Mouse (Mus musculus) forebrain, embryonic 11.5 days (tissue): ENCODE data around the gene Mycbp2. TPM values are rescaled to one million over a fixed set of nuclear protein-coding genes. Genes with fewer than 3 reads are reported as not detected.

Source experiments
- ATAC-seq: fragments of 200-750 bp; cut with Nextera tagmentation; replicated peaks from 2 replicates; pipeline ENCODE4 v1.8.0; 2017; ENCODE audit warnings: moderate TSS enrichment; ENCODE audit not compliant: low FRiP score
- DNase-seq: peaks from one replicate; pipeline ENCODE4 v3.0.0-alpha.2; 2017; ENCODE audit warnings: low spot score
- H3K27ac ChIP-seq: fragments of 300-500 bp; sonication (generic); 2 replicates; pipeline ENCODE4 v1.5.1; 2014; ENCODE audit warnings: low read depth, low read length
- H3K27me3 ChIP-seq: fragments of 300-500 bp; sonication (generic); 2 replicates; pipeline ENCODE4 v1.6.1; 2014; ENCODE audit warnings: mild to moderate bottlenecking, low read length, mixed read lengths; ENCODE audit not compliant: control insufficient read depth, insufficient read depth
- H3K36me3 ChIP-seq: fragments of 300-500 bp; sonication (generic); 2 replicates; pipeline ENCODE4 v1.6.1; 2014; ENCODE audit warnings: mild to moderate bottlenecking, low read length, moderate library complexity, mixed read lengths; ENCODE audit not compliant: control insufficient read depth, insufficient read depth
- H3K4me1 ChIP-seq: fragments of 300-500 bp; sonication (generic); replicated peaks from 2 replicates; pipeline ENCODE4 v1.6.1; 2014; ENCODE audit warnings: low read length, mixed read lengths; ENCODE audit not compliant: control insufficient read depth, insufficient read depth
- H3K4me2 ChIP-seq: fragments of 300-500 bp; sonication (generic); 2 replicates; pipeline ENCODE4 v1.6.1; 2014; ENCODE audit warnings: low read depth, mild to moderate bottlenecking, low read length, moderate library complexity, mixed read lengths; ENCODE audit not compliant: severe bottlenecking
- H3K4me3 ChIP-seq: fragments of 300-500 bp; sonication (generic); 2 replicates; pipeline ENCODE4 v1.5.1; 2014; ENCODE audit warnings: low read depth, low read length
- H3K9ac ChIP-seq: fragments of 300-500 bp; sonication (generic); 2 replicates; pipeline ENCODE4 v1.6.1; 2014; ENCODE audit warnings: low read length
- H3K9me3 ChIP-seq: fragments of 300-500 bp; sonication (generic); 2 replicates; pipeline ENCODE4 v1.6.1; 2016; ENCODE audit warnings: low read length, mixed read lengths; ENCODE audit not compliant: control insufficient read depth
- WGBS: fragments of 180-500 bp; shearing (Covaris S2); extraction: QIAGEN DNeasy Blood & Tissue Kit; methylation state at CpG from one replicate; pipeline ENCODE4 v1.1.7; 2014; 5-methylcytosine and 5-hydroxymethylcytosine counted together
- polyA plus RNA-seq: library from polyadenylated mRNA; unstranded; fragments of >200 nt; fragmentation: Nextera tagmentation; extraction: Ambion mirVana; gene quantifications from 2 replicates; pipeline ENCODE4 v1.2.1, GENCODE M21; 2014

Gene Mycbp2
- polyA plus RNA-seq, 1 experiment from 2014 or later, result 29.1 TPM

DNA sequence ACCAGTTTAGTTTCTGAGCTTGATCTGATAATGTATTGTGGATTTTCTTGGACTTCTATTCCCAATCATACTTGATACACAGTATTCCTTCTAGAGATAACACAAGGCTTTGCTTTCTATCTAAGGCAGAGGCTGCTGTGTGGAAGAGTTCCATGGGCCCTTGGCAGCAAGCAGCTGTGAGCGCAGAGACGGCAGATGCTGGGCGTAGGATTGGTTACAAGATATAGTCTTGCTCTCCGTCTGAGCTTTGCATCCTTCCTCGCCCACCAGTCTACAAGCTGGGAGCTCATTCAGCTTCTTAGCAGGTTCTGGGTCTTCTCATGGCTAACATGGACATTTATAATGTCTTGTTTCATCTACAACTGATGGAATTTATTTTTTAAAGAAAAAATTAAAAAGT, 196.5 kb downstream of the Mycbp2 start:
- no peak overlapping the region for H3K4me3 ChIP-seq
- H3K4me2 ChIP-seq, result no peak overlapping the region
- ATAC-seq (no peak), DNase-seq (no peak)
- WGBS, result 95% methylated on average over 5 of the region's 5 CpGs
- H3K4me1 ChIP-seq, result no peaks in the 10 kb centered on the region
- H3K27ac ChIP-seq, result no peak overlapping the region
- no peaks in the 10 kb centered on the region; the same call in 1 of the 2 replicates for H3K36me3 ChIP-seq
- H3K27me3 ChIP-seq, result no peaks in the 10 kb centered on the region
- H3K9ac ChIP-seq, result no peak overlapping the region
- H3K9me3 ChIP-seq, result no peaks in the 10 kb centered on the region

DNA sequence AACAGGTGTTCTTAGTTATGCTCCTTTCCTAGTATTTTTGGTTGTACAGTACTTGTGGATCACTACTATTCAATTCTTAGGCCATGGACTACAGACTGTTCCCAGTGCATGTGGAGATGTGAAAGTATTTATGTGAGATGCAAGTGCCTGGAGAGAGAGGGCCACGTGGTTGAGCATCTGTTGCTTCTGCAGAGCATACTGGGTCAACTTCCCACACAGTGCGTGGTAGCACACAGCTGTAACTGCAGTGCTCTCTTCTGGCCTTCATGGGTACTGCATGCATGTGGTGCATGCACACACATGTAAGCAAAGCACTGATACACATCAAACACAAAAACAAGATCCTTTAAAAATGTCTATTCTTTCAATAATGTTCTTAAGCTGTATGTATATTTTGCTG, 214.6 kb downstream of the Mycbp2 start:
- 86% methylated on average over 2 of the region's 2 CpGs for WGBS
- H3K27ac ChIP-seq, result no peak overlapping the region
- H3K27me3 ChIP-seq, result no peaks in the 10 kb centered on the region
- DNase-seq (no peak), ATAC-seq (0 out of 2 replicates have a peak, but pooled peaks have one; percentile 46)
- H3K36me3 ChIP-seq, result peaks cover 11% of the 10 kb centered on the region
- no peak overlapping the region for H3K4me2 ChIP-seq
- H3K4me1 ChIP-seq, result no peaks in the 10 kb centered on the region
- H3K4me3 ChIP-seq, result no peak overlapping the region
- no peak overlapping the region for H3K9ac ChIP-seq
- no peaks in the 10 kb centered on the region for H3K9me3 ChIP-seq

DNA sequence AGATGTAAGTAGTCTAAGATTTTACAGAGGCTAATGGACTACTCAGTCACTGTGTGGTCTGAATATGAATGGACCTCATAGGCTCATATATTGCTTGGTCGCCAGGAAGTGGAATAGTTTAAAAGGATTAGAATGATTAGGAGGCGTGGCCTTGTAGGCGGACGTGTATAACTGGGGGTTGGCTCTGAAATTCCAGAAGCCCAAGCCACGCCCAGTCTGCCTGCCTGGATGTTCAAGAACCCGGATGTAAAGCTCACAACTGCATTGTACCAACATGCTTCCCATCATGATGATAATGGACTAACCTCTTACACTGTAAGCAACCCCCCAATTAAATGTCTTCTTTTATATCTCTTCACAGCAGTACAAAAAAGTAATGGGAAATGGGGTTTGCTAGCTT, 220.9 kb downstream of the Mycbp2 start:
- peaks cover 4% of the 10 kb centered on the region; the same call in 1 of the 2 replicates for H3K36me3 ChIP-seq
- WGBS, result 86% methylated on average over 6 of the region's 6 CpGs

DNA sequence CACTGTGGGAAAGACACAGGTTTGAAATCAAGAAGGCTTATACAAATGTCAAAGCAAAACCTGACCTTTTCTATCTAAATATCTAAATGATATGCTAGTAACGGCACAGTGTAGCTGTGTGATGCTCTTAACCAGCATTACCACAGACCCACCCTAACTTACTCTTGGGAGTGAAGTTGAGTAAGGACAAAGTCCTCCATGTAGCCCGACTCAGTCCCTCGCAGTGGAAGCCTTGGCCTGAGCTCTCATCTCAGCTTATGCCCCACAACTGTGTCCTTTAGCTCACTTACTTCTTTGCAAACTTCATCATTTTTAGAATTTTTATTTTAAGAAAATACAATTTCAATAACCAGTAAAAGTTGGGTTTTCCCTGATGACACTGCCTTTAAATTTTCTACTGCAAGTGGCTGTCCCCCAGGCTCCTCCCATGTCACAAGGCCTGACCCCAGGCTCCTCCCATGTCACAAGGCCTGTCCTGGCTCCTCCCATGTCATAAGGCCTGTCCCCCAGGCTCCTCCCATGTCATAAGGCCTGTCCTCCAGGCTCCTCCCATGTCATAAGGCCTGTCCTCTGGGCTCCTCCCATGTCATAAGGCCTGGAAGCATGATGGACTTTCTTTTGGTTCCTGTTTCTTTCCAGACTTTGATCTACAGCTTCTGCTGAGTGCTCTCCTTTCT, 231.5 kb downstream of the Mycbp2 start:
- WGBS, result 96% methylated on average over 3 of the region's 3 CpGs
- Histone ChIP-seq H3K27me3 (no peaks in the 10 kb centered on the region), H3K36me3 (peaks cover 2% of the 10 kb centered on the region; the same call in 1 of the 2 replicates), H3K4me2 (no peak overlapping the region), H3K9ac (no peak overlapping the region), H3K27ac (no peak overlapping the region), H3K9me3 (no peaks in the 10 kb centered on the region), H3K4me3 (no peak overlapping the region), H3K4me1 (no peaks in the 10 kb centered on the region)
- ATAC-seq (no peak), DNase-seq (no peak)

More for the DNA sequence above, 220.9 kb downstream of the Mycbp2 start:
- H3K9ac ChIP-seq, result no peak overlapping the region
- no peak for ATAC-seq
- H3K4me2 ChIP-seq, result no peak overlapping the region
- H3K4me1 ChIP-seq, result no peaks in the 10 kb centered on the region
- DNase-seq, result no peak
- H3K27me3 ChIP-seq, result no peaks in the 10 kb centered on the region
- no peak overlapping the region for H3K27ac ChIP-seq
- H3K4me3 ChIP-seq, result no peak overlapping the region
- H3K9me3 ChIP-seq, result no peaks in the 10 kb centered on the region

DNA sequence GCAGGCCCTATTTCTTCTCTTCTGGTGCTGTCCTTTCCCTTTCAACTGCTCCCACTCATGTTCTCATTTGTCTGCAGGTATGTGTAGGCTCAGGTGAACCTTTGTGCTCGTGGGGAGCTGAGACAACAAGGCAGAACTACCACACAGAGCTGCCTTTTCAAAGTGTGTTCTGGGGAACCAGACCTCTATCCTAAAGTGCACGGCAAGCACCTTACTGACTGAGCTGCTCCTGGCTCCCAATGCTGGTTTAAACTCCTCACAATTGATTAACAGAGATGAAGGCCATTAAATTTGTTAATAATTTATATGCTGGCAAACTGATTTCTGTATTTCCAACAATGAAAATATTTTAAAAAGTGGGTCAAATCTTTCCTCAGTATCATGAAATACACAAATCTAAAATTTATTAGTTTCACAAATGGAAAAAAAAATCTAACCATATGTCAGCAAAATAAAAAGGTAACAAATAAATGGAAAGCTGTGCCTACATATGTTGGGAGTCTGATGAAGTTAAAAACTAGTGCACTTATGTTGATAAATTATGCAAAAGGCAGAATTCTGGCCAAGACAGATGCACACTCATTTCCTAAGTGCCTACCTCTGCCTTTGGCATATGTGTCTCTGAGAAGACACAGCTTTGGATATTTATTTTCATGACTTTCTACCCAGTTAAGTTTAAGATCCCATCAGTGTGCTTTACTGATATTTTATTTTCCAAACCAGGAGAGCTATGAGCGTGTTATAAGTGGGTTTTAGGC, 233.8 kb downstream of the Mycbp2 start:
- Histone ChIP-seq H3K4me1 (no peaks in the 10 kb centered on the region), H3K27me3 (no peaks in the 10 kb centered on the region), H3K4me3 (no peak overlapping the region), H3K9me3 (no peaks in the 10 kb centered on the region), H3K4me2 (no peak overlapping the region), H3K36me3 (peaks cover 2% of the 10 kb centered on the region; the same call in 1 of the 2 replicates), H3K27ac (no peak overlapping the region), H3K9ac (no peak overlapping the region)
- DNase-seq, result no peak
- WGBS, result 90% methylated on average over 3 of the region's 3 CpGs
- ATAC-seq, result no peak

DNA sequence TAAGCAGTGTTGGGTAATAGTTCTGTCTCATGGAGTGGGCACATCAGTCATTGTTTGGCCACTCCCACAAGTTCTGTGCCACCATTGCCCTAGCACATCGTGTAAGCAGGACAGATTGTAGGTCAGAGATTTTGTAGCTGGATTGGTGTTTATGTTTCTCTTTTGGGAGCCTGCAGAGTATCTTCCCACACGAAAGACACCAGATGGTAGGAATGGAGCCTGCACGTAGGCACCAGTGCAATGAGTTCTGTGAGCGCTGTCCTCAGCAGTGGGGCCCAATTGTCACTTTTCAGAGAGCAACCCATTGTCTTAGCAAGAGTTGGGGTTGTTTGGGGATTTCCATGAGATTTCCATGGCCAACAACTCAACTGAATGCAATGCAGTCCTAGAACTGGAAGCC, 236.6 kb downstream of the Mycbp2 start:
- H3K9ac ChIP-seq, result no peak overlapping the region
- WGBS, result 92% methylated on average over 4 of the region's 4 CpGs
- ATAC-seq, result no peak
- H3K36me3 ChIP-seq, result peaks cover 2% of the 10 kb centered on the region; the same call in 1 of the 2 replicates
- H3K4me1 ChIP-seq, result no peaks in the 10 kb centered on the region
- no peak overlapping the region for H3K4me3 ChIP-seq
- no peaks in the 10 kb centered on the region for H3K9me3 ChIP-seq
- no peak overlapping the region for H3K27ac ChIP-seq
- no peak overlapping the region for H3K4me2 ChIP-seq
- DNase-seq, result no peak
- H3K27me3 ChIP-seq, result no peaks in the 10 kb centered on the region

DNA sequence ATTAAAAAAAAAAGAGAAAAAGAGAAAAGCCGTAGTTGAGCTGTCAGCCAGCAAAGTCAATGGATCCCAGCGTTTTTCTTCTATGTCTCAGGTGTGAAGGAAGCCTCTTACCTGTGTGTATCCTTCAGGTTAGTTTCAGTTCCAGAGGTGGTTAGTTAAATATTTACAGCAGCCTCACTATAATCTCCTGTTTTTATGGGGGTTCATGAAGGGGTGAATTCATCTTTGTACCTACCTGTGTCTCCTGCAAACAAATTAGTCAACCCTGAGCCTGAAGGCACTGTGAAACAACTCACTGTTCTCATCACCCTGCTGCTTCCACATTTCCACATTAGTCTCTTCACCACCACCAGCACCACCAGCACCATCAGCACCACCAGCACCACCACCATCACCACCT, 240.3 kb downstream of the Mycbp2 start:
- WGBS, result 87% methylated on average over 2 of the region's 2 CpGs
- no peak for DNase-seq
- no peaks in the 10 kb centered on the region for H3K36me3 ChIP-seq
- H3K4me3 ChIP-seq, result no peak overlapping the region
- no peaks in the 10 kb centered on the region for H3K9me3 ChIP-seq
- H3K4me2 ChIP-seq, result no peak overlapping the region
- ATAC-seq, result no peak
- H3K4me1 ChIP-seq, result no peaks in the 10 kb centered on the region
- H3K27me3 ChIP-seq, result no peaks in the 10 kb centered on the region
- H3K27ac ChIP-seq, result no peak overlapping the region
- no peak overlapping the region for H3K9ac ChIP-seq

DNA sequence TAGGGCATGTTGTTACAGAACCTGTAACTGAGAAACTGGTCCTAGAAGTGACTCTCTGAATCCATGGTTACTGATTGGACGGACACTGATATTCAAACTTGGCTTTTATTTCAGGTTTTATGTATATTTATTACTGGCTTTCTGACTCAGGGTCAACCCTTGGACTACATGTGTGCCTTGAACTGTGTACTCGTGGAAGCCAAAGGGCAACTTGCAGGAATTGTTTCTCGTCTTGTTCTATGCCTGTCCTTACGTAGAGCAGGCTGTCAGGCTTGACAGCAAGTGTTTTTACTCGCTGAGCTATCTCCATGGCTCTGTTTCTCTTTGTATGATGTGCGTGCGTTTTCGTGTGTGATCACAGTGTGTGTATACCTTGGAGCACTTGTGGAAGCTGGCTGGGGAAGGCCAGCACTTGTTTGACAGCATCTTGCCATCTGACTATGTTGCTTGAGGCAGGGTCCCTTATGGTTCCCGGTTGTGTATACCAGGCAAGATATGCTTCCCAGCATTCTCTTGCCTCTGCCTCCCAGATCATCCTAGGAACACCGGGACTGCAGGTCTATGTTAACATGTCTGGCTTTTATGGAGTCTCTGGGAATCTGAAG, 243.8 kb downstream of the Mycbp2 start:
- WGBS, result 85% methylated on average over 10 of the region's 10 CpGs
- Histone ChIP-seq H3K9ac (no peak overlapping the region), H3K27ac (no peak overlapping the region), H3K27me3 (no peaks in the 10 kb centered on the region), H3K36me3 (no peaks in the 10 kb centered on the region), H3K4me2 (no peak overlapping the region), H3K4me3 (no peak overlapping the region), H3K4me1 (0 out of 2 replicates have a peak, but pooled peaks cover 4% of the 10 kb centered on the region), H3K9me3 (no peaks in the 10 kb centered on the region)
- DNase-seq, result no peak
- no peak for ATAC-seq
